Mouse (Mus musculus): Measurements from ENCODE around the gene Scaper.

- TF ChIP-seq CTCF (IDR thresholded peaks at IDR 0.05; ENCODE audit: borderline replicate concordance, control insufficient read depth, extremely low read depth, insufficient read depth, low read length, poor library complexity) (no peak), POLR2A (IDR thresholded peaks at IDR 0.05; ENCODE audit: control insufficient read depth, extremely low read depth, insufficient read depth, low read length, poor library complexity) (no peak)
Observed at GRCm38 (mm10) chr9:55571071-55571470, 366.8 kb downstream of the Scaper start.

All from thymus, adult 2 months (tissue).